Mouse (Mus musculus): Measurements from ENCODE around the gene 6030408B16Rik.
A peak's percentile ranks its signal among the peaks of the same experiment; 100 is the strongest.

6030408B16Rik gene

DNA sequence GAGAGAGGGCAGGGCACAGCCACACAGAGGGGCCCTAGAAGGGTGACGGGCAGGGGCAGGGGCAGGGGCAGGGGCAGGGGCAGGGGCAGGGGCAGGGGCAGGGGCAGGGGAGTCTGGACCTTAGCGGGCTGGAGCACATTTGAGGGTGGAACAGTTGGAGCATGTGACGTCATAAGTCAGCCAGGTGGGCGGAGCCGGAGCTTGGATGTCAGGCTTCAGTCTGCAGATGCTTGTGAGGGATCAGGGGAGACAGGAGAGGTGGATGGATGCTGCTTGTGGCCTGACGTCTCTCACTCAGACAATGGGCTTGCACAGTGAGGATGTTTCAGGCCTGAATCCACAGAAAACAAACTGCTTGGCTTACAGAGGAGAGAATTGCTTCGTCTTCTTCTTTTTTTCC, 5.5 kb downstream of the 6030408B16Rik start:
- DNase-seq, result no peak

DNA sequence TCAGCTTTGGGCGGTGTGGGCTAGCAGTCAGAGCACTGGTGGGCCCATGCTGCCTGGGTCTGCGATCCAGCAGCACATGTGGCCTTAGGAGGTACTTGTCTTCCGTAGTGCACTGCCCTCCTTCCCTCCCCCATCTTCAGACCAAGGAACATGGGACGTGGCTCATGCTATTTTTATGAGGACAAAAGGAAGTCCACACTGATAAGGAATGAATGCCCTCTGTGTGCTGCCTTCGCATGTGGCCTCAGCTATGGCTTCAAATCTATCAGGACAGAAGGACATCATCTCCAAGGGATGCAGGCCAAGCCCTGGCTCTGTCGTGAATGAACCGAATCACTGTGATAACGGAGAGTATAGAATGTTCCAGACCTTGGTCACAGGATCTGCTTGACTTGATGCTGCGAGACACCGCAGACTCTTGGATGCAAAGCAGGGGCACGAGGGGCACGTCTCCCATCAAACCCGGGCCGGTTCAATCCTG, 6.5 kb downstream of the 6030408B16Rik start:
- DNase-seq, result no peak

DNA sequence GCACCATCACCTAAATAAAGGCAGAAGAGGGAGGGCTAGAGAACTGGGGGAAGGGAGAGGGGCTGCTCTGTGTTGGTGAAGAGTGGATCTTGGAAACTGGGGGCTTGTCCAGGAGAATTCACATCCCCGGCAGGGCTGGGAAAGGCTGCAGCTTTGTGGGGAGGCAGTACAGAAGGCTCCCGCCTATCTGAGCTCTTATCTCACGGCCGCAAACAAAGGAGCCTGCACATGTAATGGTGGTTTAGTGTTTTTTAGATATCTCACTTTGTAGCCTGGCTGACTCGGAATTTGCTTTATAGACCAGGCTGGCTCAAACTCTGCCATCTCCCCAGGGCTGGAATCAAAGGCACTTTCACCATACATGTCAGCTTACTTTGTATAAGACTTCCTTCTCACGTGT, 7.1 kb downstream of the 6030408B16Rik start:
- no peak for DNase-seq

DNA sequence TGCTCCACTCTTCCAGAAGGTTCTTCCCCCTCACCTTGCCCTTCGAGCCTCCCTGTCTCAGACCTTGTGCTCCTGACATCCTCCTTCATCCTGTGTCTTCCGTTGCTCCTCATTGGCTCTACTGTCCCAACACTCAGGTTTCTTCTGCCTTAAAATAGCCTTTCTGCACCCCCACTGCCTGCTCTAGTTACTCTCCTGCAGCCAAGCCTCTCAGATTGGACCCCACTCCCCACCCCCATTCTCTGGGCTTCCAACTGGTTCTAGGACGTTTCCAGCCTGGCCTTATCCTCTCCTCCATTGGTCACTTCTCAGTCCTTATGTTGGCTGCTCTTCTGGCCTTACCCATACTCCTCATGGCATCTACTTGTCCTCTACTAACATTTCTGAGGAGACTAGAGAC, 9.2 kb downstream of the 6030408B16Rik start:
- DNase-seq, result no peak

DNA sequence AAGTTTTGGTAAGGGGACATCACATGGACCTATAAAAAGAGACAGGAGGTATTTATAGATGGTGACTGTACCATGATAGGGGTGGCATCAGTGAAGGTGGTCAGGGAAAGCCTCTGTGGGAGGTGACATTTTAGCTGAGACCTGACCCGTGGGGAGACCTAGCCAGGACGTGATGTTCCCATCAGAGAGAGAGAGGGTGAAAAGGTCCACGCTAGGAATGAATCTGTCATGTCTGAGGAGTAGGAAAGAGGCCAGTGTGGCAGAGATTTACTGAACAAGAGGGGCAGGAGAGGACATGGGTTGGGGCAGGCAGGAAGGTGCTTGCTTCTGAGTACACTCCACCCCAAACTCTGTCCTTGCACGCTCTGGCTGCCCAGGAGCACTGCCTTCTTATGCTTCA, 10.8 kb downstream of the 6030408B16Rik start:
- DNase-seq, result no peak

DNA sequence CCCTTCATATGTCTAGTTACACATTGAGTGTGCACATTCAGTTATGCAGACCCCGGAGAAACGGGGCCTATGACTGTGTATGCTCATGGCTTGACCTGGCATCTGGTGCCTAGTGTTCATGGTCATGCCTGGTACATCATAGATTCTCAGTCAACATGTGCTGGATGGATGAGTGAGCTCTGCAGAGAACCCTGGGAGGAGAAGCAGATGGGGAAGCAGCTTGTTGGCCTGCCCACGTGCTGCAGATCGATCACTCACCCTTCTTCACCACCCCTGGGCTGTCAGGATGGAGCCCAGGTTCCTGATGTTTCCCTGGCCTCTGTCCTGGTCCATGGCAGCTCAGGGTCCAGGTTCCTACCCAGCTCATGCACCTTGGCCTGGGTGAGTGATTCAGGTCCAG, 13.4 kb downstream of the 6030408B16Rik start:
- no peak for DNase-seq

DNA sequence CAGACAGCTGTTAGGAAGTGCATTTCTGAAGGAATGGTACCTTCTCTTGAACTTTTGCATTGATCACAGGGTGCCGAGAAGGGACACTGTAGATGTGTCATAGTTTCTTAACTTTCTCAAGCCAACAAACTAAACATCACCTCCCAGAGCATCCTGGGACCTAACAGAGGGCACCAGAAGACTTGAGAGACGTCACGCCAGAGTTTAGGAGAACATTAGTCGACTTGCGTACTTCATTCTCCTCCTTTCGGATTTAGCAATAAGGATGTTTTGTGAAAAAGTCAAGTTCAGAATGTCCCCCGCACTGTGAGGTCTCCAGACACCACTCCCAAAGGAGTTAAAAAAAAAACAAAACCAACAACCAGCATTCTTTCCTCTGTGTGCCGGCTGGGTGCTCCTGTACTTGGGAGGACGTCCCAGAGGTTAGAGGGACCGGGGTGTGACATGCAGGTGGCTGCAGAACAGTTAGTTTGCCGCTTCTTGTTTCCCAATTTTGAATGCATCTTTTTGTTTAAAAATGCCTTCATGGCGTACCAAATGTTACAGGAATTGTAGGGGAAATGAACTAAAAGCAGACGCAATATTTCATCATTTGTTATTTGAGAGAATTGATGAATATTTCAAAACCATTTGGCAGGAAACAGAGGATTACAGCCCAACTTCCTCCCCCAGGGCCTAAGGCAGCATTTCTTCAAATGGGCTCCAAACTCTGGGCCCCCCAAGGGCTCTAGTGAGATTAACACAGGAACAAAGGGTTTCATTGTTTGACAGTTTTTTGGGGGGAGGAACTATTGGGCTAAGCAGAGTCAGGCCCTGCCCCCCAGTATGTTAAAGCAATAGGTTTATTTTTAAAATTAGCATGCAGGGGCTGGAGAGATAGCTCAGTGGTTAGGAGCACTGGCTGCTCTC, 15.7 kb downstream of the 6030408B16Rik start:
- DNase-seq, result no peak

DNA sequence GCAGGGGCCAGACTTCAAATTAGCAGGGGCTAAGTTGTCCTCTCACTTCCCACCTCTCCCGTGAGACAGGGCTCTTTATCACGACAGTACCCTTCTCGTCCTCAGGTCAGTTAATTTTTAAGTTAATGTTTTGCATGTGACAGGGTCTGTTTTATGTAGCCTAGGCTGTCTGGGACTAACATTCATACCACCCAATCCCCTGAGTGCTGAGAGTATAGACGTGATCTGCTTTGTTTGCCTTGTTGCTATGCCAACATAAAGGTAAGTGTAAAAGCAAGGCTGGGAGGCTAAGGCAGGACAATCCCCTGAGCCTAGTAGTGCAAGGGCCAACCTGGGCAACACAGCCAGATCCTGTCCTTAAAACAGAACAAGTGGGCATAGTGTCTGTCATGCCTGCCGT, 16.5 kb downstream of the 6030408B16Rik start:
- DNase-seq, result no peak

DNA sequence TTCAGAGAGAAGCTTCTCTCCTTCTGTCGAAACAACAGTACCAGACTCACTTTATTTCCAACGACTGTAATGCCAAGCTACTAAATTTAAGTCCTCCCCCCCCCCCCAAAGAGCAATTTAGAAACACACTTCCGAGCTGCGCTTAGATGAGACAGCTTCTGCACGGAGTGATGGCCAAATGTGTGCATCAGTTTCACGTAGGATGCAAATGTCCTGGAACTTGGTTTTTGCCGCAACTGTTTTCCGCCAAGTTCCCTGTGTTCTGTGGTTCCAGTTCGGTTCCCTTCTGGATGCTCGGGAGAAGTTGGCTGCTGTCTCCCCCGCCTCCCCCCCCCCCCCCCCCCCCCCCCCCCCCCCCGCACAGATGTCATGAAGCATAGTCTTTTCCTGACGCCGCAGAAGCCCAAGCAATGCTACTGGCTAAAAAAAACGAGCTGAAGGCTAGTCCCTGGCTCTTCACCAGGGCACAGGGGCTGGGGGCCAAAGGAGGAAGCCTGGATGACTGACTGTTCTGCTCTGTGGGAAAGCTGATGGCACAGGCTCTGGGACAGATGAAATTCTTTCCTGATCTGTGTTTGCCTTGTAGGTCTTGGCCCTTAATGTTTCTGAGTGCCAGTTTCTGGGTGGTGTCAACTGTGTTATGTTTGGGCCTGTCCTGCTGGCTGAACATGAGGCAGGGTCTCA, 18.2 kb downstream of the 6030408B16Rik start:
- DNase-seq, result no peak

DNA sequence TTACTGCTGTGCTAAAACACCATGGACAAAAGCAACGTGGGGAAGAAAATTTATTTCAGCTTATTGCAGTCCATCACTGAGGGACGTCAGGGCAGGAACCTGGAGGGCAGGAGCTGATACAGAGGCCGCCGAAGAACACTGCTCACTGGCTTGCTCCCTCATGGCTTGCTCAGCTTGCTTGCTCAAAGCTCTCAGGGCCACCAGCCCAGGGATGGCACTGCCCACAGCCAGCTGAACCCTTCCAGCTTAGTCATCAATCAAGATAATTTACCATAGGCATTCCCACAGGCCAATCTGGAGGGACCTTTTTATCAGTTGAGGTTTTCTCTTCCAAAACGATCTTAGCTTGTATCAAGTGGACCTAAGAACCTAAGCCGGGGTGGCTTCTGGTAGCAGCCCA, 19.0 kb downstream of the 6030408B16Rik start:
- no peak for DNase-seq

DNA sequence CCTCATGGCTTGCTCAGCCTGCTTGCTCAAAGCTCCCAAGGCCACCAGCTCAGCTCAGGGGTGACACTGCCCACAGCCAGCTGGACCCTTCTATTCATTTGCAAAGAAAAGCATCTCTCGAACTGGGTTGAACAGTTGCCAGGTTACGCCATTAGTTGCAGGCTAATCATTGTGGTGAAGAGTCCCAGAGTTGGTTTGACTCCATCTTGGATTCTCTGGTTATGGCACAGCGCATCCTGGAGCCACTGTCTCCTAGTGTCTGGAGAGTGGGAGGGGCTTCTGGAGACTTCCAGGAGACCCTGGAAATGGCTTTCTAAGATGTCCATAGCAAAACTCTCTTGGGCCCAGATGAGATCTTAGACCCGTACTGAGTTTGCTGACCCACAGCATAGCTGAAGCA, 22.4 kb downstream of the 6030408B16Rik start:
- no peak for DNase-seq

DNA sequence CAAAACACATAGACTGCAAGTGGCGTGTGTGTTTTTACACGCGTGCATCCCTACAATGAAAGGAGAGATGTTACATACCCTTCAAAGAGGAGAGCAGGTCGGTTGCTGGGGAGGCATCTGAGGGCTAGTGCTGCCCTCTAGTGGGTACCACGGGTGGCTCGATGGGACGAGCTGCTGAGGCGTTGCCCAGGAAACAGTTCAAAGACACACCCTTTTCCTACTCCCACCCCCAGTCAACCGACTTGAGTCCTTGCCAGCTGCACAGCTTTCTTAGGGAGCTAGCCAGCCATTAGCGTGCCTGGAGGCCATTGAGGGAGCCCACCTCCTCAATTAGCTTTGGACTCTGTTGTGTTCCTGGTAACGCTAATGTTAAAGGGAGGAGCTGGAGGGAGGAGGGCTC, 22.8 kb downstream of the 6030408B16Rik start:
- peak; percentile 65 for DNase-seq

DNA sequence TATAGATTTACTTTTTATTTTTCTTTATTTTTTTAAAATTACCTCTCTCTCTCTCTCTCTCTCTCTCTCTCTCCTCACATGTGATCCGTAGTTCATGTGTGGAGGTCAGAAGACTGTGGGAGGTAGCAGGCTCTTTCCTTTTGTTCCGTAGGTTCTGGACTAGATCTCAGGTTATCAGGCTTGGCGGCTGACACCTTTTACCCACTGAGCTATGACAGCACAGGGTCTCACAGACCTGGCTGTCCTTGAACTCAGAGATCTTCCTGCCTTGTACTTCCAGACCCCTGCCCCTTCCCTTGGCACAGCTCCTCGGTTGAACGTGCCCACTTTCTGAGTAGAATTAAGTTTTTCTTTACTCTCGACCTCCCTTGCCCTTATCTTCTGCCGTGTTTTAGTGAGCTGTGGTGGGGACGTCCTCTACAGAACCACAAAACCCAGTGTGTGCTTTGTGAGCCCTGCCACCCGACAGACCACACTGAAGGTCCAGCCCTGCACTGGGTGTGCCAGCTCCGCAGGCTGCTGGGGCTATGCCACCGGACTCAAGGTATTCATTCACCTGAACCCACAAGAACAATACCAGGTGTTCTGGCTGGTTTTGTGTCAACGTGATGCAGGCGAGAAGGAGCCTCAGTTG, 23.4 kb downstream of the 6030408B16Rik start:
- DNase-seq, result no peak

DNA sequence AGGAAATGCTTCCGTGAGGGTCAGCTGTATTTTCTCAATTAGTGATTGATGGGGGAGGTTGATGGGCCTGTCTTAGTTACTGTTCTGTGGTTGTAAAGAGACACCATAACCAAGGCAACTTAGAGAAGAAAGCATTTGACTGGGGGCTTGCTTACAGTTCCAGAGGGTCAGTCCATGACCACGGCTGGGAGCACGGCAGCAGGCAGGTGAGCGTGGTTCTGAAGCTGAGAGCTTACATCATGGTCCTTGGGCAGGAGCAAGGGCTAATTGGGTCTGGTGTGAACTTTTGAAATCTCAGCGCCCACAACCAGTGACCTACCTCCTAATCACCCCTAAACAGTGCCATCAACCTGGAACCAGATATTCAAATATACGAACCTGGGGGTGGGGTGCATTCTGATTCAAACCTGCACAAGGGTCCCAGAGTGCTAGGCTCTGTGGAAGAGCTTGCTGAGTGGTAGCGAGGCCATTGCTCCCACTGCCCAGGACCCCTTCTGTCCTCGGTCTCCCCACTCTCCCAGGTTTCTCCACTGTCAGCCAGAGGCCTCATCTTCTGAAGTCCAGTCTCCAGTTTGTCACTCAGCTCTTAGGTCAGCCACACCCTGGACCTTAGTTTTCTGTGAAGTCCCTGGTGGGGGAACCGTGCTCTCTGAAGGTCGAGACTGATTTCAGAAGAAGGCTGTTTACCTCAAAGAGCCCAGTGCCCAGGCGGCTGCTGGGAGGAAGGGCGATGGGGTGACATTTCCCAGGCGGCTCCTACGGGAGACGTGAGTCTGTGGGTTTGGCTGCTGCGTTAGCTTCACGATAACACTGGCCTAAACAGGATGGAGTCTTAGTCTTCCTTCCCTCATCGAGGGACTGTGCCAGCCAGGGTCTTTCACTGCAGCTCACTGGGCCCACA, 24.2 kb downstream of the 6030408B16Rik start:
- DNase-seq, result no peak

DNA sequence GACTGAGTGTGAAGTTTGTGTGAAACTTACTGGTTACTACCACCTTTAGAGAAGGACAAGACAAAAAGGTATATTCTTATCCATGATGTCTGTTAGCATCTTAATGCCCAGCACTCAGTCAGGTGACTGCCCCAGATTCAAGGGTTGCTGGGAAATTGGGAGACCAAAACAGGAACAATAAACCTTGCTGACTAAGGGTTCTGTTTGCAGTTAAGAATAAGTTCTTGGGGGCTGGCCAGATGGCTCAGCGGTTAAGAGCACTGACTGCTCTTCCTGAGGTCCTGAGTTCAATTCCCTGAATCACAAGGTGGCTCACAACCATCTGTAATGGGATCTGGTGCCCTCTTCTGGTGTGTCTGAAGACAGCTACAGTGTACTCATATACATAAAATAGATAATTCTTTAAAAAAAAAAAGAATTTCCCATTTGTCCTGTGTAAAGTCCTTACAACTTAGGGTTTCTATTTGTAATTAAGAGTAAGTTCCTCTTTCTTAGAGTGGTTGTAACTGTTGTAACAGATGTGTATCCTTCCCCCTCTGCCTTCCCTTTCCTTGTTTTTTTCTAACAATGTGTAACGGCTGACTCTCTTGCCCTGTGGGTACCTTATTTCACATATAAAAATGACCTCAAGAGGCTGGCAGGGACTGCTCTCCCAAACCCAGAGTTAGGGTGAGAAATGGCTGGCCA, 24.9 kb downstream of the 6030408B16Rik start:
- DNase-seq, result no peak

DNA sequence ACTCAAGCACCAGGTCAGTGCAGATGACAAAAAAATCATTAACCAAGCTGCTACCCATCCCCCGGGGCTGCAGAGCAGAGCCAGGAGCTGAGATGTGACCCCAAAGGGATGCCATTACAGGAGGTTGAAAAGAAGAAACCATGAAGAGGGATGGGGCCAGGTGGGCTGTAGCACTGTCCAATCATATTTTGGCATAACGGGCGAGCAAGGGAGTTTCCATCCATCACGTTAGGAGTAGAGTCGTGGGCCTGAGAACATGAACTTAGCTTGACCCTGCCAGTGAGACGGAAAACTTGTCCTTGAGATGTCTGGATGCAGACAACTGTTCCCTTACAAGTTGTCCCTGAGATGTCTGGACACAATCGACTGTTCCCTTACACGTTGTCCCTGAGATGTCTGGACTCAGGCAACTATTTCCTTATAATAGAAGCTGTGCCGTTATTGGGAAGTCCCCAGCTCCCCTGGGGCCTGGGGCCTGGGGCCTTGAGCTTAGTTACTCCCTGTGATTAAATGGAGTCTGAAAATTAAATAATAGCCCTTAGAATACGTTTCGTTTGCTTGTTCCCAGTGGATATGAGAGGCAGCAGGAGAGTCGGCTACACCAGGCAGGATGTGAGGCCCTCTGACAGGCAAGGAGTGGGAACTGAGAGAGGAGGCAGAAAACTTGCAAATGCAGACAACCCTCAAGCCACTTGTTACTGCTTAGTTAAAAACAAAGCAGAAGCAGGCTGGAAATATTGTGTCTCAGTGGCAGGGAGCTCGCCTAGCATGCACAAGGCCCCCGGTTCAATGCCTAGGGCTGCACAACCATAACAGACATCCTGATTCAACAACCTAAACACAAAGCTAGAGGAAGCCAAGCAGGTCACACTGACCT, 26.1 kb downstream of the 6030408B16Rik start:
- no peak for DNase-seq

DNA sequence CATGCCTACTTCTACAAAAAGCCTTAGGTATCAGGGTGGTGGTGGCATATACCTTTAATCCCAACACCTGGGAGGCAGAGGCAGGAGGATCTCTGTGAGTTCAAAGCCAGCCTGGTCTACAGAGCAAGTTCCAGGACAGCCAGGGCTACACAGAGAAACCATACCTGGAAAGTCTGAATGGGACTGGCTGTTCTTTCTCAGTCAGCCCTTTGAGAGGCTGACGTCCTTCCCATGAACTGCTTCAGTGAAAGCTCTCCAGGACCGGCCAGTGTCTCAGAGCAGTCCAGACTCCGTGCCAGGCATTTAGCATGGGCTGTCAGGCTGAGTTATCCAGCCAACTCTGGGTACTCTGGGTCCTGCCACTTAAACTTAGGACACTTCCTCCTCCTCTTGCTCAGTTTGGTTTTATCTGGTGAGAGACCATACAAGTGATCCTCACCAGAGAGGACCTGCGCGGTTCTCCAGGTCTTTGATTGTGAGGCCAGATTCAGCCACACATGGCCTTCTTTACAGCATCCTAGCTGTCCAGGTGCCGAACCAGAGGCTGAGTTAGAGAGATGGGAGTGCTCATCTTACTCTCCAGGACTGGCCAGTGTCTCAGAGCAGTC, 27.1 kb downstream of the 6030408B16Rik start:
- no peak for DNase-seq

DNA sequence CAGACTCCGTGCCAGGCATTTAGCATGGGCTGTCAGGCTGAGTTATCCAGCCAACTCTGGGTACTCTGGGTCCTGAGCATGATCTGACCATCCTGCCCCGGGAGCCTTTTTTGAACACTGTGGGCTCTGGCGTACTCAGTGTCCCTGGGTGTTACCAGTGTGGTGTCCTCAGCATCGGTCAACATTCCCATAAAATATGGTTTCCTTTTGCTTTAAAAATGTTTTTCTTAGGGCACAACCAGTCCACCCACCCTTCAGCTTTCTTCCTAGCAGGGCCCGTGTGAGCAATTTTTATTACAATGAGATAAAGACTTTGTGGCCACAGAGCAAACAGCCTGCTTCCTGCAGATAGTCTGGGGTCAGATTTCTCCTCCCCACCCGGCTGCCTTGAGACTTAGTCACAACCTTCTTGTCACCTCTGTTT, 27.6 kb downstream of the 6030408B16Rik start:
- no peak for DNase-seq

DNA sequence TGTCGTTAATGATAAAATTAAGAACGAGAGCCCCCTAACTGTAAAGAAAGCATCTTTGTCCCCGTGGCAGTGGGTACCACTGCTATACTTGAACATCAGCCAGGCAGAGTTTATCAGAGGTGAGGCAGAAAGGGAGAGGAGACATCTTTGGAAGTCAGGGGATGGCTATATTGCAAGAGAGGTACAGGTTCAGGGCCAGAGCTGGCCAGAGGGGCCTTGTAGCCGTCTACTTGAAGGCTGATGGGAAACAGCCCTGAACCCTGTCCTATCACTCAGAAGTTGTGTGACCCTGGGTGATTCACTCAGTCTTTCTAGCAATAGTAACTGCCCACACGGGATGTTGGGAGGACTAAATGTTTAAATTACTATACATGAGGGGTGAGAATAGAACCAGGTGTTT, 28.1 kb downstream of the 6030408B16Rik start:
- DNase-seq, result no peak

DNA sequence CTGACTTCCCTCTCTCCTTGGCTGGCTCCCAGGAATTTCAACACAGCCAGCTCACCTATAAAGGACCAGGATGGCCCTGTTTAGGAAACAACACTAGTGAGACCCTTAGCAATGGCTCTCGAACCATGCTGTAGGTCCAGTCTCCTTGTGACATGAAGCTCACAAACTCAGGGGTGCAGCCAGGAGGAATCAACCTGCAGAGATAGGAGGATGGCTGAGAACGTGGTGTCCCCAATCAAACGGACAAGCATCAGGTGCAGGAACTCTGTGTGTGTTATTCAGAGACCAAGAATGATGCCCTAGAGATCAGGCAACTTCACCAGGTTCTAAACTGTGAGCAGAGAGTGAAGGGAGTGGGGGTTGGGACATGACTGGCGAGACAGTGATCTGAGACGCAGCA, 29.1 kb downstream of the 6030408B16Rik start:
- no peak for DNase-seq

DNA sequence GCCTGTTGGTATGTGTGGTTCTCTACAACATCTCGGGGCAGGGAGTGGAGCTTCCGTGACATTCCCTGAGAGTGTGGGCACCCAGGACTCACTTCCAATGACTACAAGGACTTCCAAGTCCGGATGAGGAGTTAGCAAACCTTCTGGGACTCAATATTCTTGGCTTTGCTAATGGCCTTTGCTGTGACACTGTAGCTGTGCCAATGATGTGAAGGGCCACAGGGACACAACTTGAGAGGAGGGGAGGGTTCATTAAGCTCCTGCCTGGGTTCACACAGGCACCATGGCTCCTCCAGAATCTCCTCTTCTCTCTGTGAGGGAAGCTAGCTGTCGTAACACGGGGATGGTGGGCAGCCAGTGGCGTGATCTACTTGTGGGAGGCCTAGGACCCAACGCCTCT, 29.6 kb downstream of the 6030408B16Rik start:
- DNase-seq, result no peak
